Mouse (Mus musculus) mouse embryonic stem cell (cell line): ENCODE measurements around the gene P2rx7.

Experiments used
- in situ Hi-C, 2 experiments: fragments of 300-500 bp; cut with MboI; formaldehyde crosslinking; loops; 1 replicate in 1 of 2; 3 replicates in 1 of 2; pipeline ENCODE4 v1.14.3; 2019 to 2020; ENCODE audit warnings: low sequenced_read_pairs in 2 of 2, low pct_unique_long_range_greater_than_20kb in 1 of 2, mixed read lengths in 1 of 2; ENCODE audit not compliant: unreplicated experiment in 1 of 2

The P2rx7 gene

GRCm38 (mm10) chr5:122676002-122676401 is 32.3 kb downstream of the P2rx7 start:
- in situ Hi-C loops = no loop called here

DNA sequence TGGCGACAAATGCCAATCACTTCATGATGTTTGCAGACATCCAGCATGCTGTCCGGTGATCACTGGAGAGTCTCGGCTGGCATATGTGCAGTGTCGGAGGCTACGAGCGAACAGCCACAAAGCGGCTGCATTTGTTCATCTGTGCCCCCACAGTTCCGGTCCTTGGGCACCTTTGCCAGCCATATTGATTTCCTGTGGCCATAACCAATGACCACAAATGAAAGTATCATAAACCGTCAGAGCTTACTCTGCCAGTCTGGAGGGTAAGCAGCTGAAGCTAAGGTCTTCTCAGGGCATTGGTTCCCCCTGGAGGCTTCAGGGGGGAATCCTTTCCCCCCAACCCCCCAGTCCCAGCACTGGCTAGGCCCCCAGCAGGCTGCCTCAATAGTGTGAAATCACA is 34.3 kb downstream of the P2rx7 start:
- in situ Hi-C loops = no loop called here

DNA sequence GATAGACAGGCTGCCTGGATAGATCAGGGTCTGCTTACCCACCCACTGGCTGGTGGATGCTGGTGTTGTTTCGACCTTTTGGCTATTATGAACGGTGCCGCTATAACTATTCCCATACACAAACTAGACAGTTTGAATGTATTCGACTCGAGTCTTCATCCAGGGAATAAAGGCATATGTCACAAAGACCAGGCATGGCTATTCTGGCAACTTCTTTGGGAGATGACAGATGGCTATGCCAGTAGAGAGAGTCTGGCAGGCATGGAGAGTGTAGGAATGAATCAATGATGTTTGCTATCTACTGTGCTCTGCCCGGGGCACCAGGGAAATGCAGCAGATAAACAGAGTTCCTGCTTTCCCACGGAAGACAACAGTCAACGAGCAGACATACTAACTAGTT is 36.2 kb downstream of the P2rx7 start:
- in situ Hi-C loops = no loop called here

DNA sequence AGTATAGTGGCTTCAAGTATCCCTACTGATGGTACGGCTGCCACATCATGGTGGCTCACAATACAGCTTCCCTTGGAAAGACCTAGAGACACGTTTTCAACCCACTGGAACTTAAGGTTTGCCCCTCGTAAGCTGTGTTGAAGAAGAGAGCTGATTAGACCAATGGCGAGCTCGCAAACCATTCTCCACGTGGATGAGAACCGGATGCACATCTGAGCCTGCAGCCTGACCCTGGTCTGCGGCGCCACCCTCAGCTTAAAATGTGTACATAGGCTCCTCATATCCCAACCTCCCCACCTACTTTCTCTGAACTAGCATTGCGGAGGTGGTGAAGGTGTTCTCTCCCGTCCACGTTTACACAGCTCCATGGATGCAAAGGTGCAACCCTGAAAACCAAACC is 37.6 kb downstream of the P2rx7 start:
- in situ Hi-C loops = no loop called here

GRCm38 (mm10) chr5:122683926-122684325 is 40.2 kb downstream of the P2rx7 start:
- in situ Hi-C loops = no loop called here

DNA sequence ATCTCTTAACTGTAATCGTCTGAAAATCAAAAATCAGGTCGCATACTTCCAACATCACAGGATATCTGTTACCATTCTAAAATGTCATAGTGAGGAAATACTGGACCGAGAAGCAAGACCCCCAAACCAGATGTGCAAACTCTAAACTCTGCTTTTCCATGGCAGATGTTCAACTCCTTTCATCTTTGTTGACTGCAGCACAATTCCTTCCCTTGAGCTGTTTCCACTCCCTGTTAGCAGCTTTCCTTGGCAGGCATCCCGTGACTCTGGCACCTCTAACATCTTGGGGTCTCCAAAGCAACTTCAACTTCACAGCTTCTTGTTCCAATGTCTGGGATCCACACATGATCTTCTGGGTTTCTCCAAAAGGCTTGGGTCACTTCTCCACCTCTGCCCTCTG is 43.7 kb downstream of the P2rx7 start:
- in situ Hi-C loops = no loop called here

- in situ Hi-C loops = no loop called here
Measured at GRCm38 (mm10) chr5:122689153-122689552, 45.4 kb downstream of the P2rx7 start.

DNA sequence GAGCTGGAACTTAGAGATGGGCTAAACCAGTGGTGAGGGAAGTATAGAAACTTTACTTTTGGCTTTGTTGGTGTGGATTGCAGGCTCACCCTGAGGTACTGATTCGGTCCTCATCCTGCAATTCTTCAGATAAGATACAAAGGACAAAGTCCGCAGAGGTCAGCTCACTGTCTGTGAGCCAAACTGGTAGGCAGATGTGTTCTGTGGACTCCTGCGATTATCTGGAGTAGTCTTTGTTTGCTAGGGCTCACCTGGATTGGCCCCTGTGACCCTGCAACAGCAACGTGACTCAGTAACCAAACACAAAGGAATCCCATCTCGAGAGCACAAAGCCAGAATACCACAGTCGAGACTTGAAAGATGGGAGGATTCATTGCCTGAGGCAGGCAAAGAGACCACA is 46.8 kb downstream of the P2rx7 start:
- in situ Hi-C loops = no loop called here

GRCm38 (mm10) chr5:122693431-122694207 is 49.9 kb downstream of the P2rx7 start:
- in situ Hi-C loops = no loop called here

DNA sequence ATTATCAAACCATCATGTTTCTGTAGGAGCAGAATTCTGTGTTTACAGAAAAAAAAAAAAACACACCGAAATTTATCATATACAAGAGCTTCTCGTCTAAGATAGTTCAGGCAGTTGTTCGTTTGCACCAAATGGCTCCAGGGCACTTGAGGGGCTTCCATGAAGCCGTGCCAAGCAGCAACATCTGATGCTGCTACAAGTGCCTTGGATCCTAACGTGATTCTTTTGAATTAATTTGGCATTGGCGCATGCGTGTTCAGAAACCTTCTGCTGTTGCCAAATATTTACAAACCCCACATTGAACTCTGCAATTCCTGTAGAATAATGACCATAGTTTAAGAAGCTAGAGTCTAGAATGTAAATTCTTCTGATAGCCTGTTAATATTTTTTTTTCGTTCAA is 51.8 kb downstream of the P2rx7 start:
- in situ Hi-C loops = no loop called here

DNA sequence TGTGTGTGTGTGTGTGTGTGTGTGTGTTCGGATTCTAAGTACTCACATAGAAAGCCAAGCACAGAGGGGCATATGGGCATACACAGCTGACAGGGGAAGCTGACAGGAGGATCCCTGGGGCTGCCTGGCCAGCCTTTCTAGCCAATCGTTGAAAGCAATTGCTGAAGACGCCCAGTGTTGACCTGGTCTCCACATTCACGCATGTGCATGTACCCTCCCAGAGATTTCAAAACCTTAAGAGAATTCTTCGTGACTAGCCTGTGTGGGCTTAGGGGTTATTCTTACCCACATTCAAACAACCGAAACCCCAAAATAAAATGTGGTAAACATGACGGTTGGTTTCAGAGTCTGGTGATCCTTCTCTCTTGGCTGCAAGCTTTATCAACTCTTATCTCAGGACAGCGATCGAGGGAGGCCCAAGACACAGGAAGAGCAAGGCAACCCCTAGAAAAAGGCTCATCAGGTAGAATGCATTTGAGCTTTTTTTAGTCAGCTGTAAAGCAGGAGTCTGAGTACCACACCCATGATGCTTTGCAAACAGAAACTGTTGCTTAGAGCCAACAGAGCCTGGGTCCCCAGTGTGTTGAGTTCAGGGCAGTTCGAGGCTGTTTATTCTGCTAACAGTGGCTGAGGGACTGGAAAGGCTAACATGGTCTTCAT is 54.5 kb downstream of the P2rx7 start:
- in situ Hi-C loops = no loop called here

DNA sequence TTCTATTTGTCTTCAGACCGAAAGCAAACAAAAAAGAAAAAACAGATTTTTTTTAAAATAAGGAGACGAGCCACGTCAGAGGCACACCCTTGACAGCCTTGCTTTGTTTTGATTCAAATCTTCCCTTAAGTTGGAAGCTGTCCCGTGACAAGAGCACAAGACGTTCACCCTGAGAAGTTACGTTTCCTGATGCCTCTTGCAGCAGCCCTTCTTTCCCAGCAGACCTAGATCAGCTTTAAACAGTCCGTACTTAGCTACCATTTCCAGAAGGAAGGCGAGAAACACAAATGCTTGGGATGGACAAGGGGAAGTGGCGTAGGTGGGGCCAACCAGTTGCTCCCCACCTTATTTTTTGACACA is 55.0 kb downstream of the P2rx7 start:
- in situ Hi-C loops = no loop called here

GRCm38 (mm10) chr5:122700109-122700836 is 56.6 kb downstream of the P2rx7 start:
- in situ Hi-C loops = no loop called here

DNA sequence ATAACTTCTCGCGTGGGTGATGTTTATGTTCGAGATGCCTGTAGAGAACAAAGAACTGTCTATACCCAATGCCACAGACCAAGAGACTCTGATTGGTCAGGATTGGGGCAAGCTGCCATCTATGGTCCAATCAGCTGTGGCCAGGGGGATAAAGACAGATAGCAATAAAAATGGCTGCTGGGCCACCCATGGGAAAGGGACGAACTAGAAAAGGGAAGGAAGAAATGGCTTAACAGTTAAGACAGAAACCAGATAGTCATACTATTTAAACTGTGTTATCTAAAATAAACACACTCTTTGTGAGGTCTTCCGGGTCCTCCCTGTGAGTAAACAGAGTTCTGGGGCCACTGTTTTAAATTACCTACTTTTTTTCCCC is 57.1 kb downstream of the P2rx7 start:
- in situ Hi-C loops = no loop called here

GRCm38 (mm10) chr5:122702156-122702555 is 58.4 kb downstream of the P2rx7 start:
- in situ Hi-C loops = no loop called here

- in situ Hi-C loops = no loop called here
Measured at GRCm38 (mm10) chr5:122703574-122703973, 59.9 kb downstream of the P2rx7 start.

DNA sequence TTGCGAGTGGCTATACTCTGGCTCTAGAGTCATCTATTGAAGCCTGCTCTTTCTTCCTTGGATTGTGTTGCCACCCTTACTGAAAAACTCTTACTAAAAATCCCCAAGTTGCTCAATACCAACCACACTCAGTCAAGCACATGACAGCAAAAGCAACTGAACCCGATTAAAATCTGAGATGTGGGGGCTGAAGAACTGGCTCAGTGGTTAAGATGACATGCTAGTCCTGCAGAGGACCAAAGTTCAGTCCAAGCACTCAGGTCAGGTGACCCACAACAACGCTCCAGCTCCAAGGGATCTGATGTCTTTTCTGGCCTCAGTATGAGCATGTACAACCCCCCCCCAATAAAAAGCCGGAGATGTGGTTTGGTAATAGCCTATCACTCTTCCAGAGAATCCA is 60.9 kb downstream of the P2rx7 start:
- in situ Hi-C loops = no loop called here

- in situ Hi-C loops = no loop called here
Measured at GRCm38 (mm10) chr5:122705174-122705573, 61.5 kb downstream of the P2rx7 start.

DNA sequence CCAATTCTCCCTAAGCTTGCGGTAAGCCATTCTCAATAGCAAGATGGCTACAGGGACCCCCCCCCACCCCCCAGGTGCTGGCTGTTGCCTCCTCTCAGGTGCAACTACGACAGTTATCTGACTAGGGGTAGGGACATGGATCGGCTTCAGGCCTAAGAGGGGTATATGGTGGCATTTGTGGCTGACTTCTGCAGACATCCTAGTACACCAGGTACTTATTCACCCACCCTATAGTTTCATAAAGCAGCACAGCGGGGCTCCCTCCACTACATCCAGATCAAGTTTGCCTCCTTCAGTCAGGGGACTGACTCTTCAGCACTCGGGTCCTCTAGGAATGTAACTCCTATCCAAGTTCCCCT is 63.2 kb downstream of the P2rx7 start:
- in situ Hi-C loops = no loop called here
